Mouse (Mus musculus): ENCODE data around the gene Rnf151.
"Not testable (repeated sequence)": the region's sequence is repeated elsewhere in the genome, so short reads cannot be mapped to it uniquely, and the experiment has no call there.

Gene Rnf151

DNA sequence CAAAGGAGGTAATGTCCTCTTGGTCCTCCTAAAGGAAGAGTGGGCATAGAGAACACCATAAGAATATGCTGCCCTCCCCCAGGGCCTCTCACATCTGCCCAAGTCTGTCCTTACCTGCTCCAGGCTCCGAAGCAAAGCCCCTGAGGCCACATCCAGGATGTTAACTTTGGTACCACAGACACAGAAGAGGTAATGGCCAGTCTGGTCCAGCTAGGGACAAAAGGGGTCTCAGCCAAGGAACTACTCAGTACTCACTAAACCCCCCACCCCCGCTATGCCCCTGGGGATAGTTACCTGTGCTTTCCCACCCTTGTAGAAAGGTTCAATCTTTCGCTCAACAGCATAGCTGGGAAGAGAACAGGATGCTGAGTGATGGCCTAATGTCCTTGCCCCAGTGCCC is 12.0 kb downstream of the Rnf151 start:
- no peak for DNase-seq (ENCODE audit: low spot score)

GRCm38 (mm10) chr17:24701251-24701650 is 16.6 kb downstream of the Rnf151 start:
- no peak for DNase-seq (ENCODE audit: low spot score)

DNA sequence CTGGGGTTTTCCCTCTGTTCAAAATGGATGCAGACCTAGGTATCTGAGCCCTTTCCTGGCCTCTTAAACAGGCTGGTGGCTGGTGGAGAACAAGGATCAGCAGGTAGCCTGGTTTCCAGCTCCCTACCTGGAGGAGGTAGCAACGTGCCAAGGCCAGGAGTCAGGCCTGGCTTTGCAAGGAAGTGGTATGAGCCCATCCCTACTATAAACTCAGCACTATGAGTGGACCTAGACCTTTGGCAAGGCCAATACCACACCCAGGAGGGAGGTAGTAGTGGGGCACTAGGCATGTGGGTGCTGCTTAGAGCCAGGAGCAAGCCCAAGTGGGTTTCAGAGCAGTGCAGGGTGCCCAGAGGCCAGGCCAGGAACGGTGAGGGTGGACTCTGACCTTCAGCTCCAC is 18.4 kb downstream of the Rnf151 start:
- DNase-seq (ENCODE audit: low spot score): no peak

DNA sequence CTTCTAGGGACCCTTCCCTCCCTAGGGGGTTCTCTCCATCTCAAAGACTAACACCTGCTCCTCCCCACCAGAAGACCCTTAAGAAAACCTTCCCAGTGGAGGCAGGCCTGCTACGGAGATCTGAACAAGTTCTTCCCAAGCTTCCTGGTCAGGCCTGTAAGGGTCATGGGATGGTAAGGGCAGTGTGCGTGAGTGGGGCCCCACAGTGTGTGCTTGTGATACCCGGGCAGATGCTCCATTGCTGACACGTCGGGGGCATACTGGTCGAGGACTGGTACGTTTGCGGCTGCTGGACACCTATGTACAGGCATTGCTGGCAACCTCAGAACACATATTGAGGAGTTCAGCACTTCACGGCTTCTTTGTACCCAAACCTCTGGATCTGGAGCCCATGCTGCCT is 19.1 kb downstream of the Rnf151 start:
- no peak for DNase-seq (ENCODE audit: low spot score)

GRCm38 (mm10) chr17:24697985-24698384 is 19.9 kb downstream of the Rnf151 start:
- no peak for DNase-seq (ENCODE audit: low spot score)

DNA sequence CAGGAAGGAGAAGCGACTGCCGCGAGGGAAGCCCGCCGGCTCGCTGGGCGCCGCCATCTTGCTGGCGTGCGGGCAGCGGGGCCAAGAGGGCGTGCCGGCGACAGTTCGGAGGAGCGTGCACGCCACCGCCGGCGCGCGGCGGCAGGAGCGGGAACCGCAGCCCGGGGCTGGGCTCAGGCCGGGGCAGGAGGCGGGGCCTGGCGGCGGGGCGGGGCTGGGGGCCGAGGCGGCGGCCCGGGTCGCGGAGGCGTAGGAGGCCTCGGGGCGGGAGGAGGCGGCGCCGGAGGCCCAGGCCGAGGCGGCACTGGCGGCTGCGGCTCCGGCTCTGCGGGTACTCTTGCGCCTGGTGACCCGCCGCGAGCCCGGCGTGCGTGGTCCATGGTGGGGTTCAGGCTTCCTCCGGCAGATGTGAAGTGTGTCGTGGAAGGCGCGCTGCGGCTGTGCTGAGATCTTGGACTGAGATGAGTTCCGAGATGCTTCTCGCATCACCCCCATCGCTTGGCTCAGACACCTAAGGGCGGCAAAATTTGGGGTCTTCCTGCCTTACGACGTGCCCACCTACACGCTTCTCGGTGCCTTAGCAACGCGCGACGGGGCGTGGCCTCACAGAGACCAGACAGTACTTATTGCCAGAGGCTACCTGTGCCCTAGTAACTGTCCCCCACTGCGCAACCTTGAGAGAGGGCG is 21.7 kb downstream of the Rnf151 start, which contains the start of the genes Gfer and Noxo1:
TSS of gene Gfer (minus strand) at position 146 of the 687 bp plus-strand sequence.
TSS of gene Noxo1 (plus strand) at position 224 of the 687 bp plus-strand sequence.
- peak; percentile 73 for DNase-seq (ENCODE audit: low spot score)

DNA sequence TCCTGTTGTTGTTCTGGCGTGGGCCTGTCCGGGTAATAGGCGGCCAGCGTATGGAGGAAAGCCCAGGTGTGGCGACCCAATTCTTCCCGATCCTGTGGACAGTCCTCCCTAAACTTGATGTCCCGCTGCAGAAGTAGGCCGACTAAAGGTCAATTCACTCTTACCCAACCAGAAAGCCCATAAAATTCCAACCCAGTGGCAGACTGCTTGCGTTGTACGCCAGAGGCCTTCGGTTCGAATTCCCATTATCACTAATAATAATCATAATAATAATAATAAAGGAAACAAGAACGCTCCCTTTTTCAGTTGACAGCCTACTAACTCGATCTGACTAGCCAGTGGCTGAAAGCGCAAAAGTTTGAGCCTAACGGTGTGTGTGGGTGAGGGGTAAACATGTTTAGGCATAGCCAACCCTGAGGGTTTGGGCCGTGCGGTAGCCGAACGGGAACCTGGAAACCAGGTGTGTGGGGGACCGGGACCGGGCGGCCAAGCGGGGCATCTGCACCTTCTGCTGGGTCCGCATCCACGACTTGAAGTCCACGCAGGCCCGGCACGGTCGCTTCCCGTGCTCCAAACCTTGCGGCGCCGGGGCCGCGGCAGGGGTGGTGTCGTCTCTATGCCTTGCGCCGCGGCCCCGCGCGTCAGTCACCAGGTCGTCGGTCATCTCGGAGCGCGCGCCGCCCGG is 22.4 kb downstream of the Rnf151 start:
- no peak for DNase-seq (ENCODE audit: low spot score)

GRCm38 (mm10) chr17:24692385-24692784 is 25.5 kb downstream of the Rnf151 start:
- DNase-seq (ENCODE audit: low spot score): no peak

GRCm38 (mm10) chr17:24689251-24690081 is 28.4 kb downstream of the Rnf151 start, which contains the start of gene Syngr3:
Syngr3 (minus strand) TSS chr17:24689955.
- DNase-seq (ENCODE audit: low spot score): no peak

GRCm38 (mm10) chr17:24687599-24687998 is 30.3 kb downstream of the Rnf151 start:
- DNase-seq (ENCODE audit: low spot score): no peak

- no peak for DNase-seq (ENCODE audit: low spot score)
Measured at GRCm38 (mm10) chr17:24687146-24687595, 30.7 kb downstream of the Rnf151 start.

DNA sequence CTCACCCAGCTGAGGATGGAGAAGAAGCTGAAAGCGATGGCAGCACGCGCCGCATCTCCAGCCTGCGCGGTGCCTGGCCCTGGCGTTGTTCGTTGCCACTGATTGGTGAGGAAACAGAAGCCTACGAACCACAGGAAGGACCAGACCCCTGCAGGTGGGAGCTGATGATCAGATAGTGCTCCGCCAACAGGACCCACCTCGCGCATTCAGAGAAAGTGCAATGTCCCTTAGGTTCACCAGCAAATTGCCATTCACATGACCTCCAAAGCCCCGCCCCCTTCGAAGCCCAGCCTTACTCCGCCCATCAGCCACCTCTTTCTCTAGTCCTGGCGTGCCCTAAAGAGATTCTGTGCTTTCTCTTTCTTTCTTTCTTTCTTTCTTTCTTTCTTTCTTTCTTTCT is 31.3 kb downstream of the Rnf151 start:
- no peak for DNase-seq (ENCODE audit: low spot score)

DNA sequence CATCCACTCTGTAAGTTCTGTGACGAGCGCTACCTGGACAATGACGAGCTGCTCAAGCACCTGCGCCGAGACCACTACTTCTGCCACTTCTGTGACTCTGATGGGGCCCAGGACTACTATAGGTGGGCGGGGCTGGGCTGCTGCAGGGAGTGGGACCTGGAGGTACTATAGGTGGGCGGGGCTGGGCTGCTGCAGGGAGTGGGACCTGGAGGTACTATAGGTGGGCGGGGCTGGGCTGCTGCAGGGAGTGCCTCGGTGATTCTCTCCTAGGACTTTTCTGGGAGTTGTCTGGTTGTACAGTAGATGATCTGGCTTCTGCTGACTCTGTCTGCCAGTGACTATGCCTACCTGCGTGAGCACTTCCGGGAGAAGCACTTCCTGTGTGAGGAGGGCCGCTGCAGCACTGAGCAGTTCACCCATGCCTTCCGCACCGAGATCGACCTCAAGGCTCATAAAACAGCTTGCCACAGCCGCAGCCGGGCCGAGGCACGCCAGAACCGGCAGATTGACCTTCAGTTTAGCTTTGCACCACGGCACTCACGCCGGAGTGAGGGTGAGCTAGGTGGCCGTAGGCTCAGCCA is 40.3 kb downstream of the Rnf151 start:
- DNase-seq (ENCODE audit: low spot score): no peak

GRCm38 (mm10) chr17:24676877-24677276 is 41.0 kb downstream of the Rnf151 start:
- DNase-seq (ENCODE audit: low spot score): no peak

DNA sequence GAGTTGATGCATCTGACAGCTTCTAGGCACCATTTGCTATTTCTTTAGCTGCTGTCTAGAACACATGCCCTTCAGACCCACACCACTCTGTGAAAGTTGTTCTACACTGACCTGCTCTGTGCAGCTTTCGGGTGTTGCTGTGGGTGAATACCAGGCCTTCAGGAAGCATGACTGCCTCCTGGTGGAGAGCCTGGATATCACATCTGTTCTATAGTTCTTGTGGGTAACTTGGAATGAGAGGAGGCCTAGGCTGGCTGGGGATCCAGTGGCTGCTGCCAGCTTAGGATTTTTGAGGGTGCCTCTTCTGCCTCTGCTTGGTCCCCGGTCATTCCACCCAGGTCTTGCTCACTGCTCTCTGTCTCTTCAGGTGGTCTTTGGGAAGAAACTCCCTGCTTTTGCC is 41.7 kb downstream of the Rnf151 start:
- DNase-seq (ENCODE audit: low spot score): no peak

DNA sequence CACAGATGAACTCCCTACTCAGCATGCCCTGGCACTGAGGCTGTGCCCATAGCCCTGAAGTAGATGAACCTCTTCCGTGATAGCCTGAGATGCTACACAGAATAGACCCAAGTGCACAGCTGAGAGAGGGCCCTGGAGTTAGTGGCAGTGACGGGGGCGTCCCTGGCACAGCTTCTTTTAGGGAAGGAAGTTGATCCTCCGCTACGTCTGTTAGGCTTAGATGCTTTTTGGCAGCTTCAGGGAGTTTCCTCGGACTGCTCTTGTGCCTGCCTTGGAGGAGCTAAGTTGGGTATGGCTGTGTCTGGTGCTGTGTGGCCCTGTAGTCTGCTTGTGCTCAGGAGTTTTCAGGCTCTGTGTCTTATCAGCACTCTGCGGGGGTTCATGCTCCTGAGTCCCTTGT is 43.6 kb downstream of the Rnf151 start:
- DNase-seq (ENCODE audit: low spot score): no peak

DNA sequence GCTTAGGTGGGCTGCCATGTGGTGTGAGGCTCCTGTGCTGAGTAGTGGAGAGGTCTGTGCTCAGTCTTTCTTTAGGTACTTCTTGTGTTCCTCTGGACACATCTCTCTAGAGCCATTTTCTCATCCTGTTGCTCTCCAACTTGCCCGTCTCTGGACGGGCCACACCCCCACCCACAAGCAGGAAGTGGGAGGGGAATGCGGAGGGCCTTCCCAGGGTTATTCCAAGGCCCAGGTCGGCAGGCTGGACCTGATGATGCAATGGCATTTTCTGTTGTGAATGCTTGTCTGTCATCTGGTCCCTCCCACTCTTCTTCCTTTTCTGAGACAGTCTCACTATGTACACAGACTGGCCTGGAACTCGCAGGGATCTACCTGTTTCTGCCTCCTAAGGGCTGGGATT is 45.7 kb downstream of the Rnf151 start:
- no peak for DNase-seq (ENCODE audit: low spot score)

DNA sequence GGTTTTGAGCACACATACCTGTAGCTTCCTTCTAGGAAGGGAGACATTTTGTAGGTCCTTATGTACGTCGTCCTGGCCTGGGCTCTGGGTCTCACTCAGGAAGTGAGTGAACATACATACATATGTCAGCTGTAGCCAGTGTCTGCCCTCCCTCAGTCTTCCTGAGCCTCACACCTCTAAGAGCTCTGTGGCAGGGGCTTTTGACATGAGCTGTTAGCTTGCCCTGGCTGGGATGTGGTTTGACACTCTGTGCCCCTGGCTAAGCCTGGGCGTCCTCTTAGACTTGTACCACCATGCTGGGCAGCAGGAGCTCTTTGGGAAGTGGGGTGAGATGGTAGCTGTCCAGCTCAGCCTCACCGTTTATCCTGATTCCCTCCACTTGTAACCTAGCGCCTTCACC is 46.5 kb downstream of the Rnf151 start:
- DNase-seq (ENCODE audit: low spot score): no peak

GRCm38 (mm10) chr17:24670246-24670844 is 47.5 kb downstream of the Rnf151 start:
- DNase-seq (ENCODE audit: low spot score): no peak

DNA sequence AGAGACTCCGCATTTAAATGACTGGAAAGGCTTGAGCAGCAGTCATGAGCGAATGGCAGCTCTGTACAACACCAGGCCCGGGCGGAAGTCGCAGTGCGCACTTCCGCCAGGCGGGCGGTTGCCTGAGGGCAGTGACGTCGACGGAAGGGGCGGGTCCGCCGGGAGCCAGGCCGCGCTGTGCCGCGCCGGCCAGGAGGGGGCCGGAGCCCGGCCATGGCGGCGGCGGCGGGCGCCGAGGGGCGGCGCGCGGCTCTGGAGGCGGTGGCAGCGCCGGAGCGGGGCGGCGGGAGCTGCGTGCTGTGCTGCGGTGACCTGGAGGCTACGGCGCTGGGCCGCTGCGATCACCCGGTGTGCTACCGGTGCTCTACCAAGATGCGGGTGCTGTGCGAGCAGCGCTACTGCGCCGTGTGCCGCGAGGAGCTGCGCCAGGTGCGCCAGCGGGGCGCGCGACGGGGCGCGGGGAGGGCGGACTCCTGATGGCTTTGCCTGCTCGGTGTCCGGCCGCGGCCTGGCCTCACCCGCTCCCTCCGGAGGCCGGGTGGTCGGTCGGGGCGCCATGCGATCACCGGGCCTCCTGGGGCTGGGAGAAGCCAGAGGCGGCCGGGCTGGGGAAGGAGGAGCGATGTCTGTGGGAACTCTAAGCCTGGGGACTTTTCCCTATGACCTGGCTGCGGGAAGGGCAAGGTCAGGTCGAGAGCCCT is 48.2 kb downstream of the Rnf151 start, which contains the start of gene Zfp598:
TSS of gene Zfp598 (plus strand) at position 143 of the 701 bp plus-strand sequence.
- peak; percentile 88 for DNase-seq (ENCODE audit: low spot score)

- DNase-seq (ENCODE audit: low spot score): not testable (repeated sequence)
Measured at GRCm38 (mm10) chr17:24669214-24669544, 48.7 kb downstream of the Rnf151 start.
